Mouse (Mus musculus) thymus, postnatal 10 days (tissue): ENCODE results near the gene 6430571L13Rik.
"Not testable (repeated sequence)": the region's sequence is repeated elsewhere in the genome, so short reads cannot be mapped to it uniquely, and the experiment has no call there.

ENCODE experiments used
- DNase-seq, 2 experiments: peaks; one replicate each; pipeline ENCODE4 v3.0.0; 2021; ENCODE audit warnings: low spot score in 2 of 2

Gene 6430571L13Rik

GRCm38 (mm10) chr9:107340267-107340859 is at the start of gene 6430571L13Rik:
6430571L13Rik (plus strand) TSS chr9:107340602.
- DNase-seq: peak; percentile 82 to 83

DNA sequence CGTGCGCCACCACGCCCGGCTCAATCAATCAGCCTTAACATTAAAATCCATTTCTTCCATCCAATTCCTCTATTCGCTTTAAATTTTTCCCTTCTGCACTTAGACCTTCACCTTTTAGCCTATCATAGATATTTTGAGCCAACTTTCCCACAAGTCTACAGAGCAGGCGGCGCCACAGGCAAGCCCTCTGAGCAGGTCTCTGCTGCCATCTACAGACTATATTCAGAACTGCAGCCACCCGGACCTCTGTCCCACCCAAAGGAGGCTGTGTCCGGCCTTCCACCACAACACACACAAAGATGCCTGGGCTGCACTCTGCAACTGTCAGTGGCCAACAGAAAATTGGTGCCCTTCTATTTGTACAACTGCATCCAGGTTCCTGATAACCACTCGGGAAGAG is 49.5 kb upstream of the 6430571L13Rik start:
- DNase-seq: peak; percentile 59 to 86

GRCm38 (mm10) chr9:107294249-107294648 is 46.2 kb upstream of the 6430571L13Rik start:
- DNase-seq: peak; percentile 56 to 78

DNA sequence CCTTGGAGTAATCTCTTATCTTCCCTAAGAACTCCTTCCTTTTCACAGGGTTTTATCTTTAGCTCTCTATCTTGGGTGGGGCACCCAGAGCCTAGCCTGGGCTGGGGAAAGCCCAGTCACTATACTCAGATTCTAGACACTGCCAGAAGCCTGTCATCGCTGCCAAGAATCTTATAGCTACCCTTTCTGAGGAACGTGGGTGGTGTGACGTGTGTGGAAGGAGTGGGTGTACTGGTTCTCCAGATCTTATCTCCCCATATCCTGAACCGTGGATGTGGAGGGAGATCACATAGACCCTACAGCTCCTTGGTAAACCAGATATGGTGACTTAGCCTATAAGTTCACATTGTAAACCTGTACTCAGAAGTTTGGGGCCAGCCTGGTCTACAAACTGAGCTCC is 44.8 kb upstream of the 6430571L13Rik start:
- no peak for DNase-seq

GRCm38 (mm10) chr9:107296016-107296040 is 44.6 kb upstream of the 6430571L13Rik start, which contains the start of gene Cish:
Cish (plus strand) TSS chr9:107296026.
- no peak for DNase-seq

DNA sequence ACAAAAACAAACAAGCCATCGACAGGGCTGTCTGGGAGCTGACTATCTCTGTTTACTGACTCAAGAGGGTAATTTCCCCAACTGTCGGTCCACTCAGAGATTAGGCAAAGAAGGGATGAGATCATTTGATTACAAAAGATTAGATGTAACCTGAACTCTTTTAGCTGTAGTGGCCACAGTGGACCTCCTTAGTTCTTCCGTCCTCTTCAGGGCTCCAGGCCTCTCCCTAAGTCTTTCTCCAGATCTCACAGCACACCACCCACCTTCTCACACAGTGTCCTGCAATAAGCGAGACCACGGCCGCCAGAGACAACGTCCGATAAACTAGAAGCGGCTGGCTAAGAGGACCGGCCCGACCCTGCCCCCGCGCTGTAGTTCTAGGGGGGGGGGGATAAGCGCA is 44.4 kb upstream of the 6430571L13Rik start:
- no peak for DNase-seq

DNA sequence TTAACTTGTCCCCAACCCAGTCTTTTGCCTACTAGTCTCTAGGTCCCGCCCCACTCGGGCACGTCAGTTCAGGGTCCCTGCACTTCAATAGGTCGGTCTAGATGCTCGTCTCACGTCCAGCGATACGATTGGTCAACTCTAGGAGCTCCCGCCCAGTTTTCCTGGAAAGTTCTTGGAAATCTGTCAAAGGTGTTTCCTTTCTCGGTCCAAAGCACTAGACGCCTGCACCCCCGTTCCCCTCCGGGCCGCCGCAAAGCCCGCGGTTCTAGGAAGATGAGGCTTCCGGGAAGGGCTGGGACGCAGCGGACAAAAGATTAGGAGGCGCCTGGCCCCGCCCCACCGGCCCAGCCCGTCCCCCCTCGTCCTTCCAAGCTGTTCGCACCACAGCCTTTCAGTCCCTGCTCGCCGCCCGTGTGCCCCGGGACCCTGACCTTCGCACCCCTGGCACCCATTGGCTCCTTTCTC is 43.9 kb upstream of the 6430571L13Rik start:
- peak; percentile 72 to 77 for DNase-seq

DNA sequence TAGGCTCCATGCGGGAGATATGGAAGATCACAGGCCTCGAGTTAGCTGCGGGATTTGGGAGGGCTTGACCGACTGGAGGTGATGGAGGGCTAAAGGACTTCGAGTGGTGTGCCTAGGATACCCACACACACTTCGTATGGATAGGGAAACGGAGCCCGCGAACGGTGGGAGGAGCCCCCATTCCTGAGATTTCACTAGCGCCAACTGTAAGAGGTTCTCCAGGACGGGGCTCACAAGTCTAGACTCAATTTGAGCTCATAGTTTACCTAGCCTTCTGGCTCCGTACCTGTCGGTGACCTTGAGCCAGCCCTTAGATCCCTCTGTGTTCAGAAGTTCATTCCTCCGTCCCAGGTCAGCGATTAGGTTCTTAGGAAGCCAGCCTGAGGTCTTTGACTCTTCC is 43.3 kb upstream of the 6430571L13Rik start:
- no peak for DNase-seq

DNA sequence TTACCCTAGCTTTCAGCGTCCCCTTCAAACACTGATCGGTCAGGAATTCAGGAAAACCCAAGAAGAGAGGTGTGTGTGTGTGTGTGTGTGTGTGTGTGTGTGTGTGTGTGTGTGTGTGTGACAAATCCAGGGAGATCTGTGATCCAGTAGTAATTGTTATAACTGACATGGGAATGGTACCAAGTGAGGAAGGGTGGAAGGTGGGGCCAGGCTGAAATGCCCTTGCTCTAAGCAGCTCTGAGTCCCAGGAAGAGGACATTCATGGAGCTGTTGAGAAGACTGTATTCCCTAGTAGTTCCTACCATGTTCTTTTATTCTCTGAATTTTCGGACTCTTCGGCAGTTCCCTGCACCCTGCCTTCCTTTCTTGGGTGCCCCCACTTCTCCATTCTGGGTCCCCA is 42.7 kb upstream of the 6430571L13Rik start:
- no peak for DNase-seq

DNA sequence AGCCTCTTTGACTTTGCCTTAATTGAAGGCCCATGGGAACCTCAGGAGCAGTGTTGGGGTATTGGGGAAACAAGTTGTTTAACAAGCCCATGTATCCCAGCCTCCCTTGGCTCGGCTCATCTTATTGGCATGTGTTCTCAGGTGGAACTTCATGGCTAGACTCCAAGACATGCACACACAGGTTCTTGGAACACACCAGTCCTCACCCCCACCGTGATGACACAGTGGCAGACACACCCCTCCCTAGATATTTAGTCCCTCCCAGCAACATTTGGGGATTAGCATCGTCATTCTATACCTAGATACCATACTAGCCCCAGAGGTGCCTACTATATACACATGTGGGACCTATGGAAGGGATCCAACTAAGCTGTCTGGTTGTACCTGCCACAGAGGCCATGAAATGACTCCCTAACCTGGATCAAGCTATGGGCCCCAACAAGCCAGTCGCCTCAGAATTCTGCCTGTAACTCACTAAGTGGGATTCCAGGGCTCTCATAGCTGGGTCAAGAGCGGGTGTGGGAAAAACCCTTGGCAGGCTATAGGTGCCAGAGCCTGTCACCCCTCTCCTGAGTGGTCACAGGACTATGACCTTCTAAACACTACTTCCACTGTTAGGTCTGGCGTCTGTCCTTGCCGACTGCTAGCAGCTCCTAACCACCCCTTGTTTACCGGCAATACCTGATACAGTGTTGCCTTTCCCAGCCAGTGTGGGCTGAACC is 42.2 kb upstream of the 6430571L13Rik start:
- DNase-seq: no peak

DNA sequence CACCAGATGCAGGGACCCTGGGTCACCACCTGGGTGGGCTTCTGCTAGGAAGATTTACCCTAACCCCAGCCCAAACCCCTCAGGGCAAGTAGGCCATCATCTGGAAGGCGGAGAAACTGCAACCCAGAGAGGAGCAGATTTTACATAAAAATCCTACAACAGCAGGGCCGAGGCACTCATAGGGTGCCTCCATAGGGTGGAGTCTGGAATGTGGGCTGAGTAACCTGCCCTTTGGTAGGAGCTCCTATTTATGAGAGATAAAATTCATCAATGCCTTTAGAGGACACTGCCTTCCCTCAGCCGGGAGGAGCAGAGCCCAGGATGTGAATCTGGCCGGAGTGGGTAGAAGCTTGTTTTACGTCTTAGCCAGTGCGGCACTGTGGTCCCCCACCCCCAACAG is 41.5 kb upstream of the 6430571L13Rik start:
- DNase-seq: no peak

GRCm38 (mm10) chr9:107299783-107300182 is 40.6 kb upstream of the 6430571L13Rik start:
- DNase-seq: no peak

DNA sequence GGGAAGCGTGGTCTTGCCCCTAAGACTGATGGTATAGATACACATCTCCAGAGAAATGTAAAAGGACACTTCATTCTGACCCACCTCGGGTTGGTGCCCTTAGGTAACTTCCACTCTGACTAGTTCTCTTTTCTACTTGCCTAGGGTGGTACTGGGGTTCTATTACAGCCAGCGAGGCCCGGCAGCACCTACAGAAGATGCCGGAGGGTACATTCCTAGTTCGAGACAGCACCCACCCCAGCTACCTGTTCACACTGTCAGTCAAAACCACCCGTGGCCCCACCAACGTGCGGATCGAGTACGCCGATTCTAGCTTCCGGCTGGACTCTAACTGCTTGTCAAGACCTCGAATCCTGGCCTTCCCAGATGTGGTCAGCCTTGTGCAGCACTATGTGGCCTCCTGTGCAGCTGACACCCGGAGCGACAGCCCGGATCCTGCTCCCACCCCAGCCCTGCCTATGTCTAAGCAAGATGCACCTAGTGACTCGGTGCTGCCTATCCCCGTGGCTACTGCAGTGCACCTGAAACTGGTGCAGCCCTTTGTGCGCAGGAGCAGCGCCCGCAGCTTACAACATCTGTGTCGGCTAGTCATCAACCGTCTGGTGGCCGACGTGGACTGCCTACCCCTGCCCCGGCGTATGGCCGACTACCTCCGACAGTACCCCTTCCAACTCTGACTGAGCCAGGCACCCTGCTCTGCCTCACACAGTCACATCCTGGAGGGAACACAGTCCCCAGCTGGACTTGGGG is 40.0 kb upstream of the 6430571L13Rik start:
- DNase-seq: no peak

DNA sequence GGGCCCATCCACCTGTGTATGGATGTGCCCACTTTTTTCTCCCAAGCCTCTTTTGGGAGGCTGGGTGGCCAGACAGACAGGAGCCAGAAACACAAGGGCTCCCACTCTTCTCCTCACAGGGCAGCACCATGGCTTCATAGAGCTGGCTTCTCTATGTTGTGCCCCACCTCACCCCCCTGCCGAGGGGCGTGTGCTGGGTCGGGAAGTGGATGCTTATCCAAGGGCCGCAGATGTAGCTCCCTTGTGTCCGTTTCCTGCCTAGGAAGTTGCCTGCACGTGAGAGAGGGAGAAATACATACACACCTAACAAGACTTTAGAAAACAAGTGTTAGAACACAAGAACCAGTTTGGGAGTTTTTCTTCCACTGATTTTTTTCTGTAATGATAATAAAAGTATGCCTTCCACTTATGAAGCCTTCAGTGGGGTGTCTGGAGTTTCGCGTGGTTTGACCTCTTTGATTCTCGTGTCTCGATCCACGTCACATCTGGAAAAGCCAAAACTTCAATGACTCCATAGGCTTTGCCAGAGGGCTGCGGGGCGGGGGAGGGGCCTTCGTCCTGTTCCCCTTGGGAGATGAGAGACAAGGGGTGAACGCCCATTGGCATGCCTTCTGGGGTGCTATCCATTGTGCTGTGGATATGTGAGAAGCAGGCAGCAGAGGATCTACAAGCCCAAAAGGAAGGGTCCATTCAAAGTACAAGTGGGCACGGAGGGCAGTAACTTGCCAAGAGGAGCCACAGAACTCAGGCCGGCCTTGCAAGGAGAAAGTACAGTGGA is 38.7 kb upstream of the 6430571L13Rik start:
- no peak for DNase-seq

DNA sequence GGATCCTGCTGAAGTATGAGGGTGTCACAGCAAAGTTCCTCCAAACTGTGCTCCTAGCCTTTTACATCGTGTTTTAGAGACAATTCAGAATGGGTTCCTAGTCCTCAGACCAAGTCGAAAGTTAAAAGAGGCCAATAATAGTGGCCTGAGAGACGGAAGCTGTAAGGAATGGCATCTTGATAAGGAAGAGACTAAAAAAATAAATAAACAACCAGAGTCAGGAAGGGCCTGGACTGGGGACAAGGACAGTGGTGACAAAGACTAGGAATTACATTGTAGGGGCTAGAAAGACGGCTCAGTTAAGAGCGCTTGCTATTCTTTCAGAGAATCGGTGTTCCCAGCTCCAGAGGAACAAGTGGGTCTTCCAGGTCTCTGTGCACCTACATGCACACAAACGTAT is 37.8 kb upstream of the 6430571L13Rik start:
- DNase-seq: no peak

- no peak for DNase-seq
These were observed 37.1 kb upstream of the 6430571L13Rik start for GRCm38 (mm10) chr9:107303121-107303820.

DNA sequence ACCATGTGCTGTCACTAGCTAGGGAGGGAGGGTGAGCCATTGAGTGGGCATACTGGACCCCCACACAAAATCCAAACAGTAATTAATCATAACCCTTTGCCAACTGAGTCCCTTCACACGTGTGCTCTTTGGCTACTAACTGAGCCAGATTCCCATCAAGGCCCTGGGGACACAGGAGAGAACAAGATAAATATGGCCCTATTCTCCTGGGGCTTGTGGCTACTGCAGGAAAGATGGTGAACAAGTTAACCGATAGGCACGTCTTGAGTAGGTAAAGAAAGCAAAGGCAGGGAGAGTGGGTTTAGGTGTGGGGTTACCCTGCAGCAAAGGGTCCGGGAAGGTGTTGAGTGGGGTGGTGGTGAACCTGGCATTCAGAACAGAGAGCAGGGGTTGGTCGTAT is 36.5 kb upstream of the 6430571L13Rik start:
- no peak for DNase-seq

DNA sequence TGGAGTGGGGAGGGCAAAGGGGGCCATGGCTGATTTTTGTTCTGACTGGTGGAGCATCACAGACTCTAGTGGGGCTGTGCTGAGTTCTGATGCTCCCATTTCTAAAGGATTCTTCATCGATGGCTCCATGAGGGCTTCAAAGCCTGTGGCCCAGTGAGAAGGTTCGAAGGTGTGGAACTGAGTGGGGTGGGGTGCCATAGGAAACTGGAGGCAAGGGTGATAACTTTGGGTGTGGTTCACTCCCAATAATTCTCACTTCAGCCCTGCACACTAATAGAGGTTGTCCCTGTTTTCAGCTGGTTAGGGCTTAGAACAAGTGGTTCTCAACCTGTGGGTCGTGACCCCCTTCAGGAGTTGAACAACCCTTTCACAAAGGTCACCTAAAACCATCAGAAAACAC is 36.0 kb upstream of the 6430571L13Rik start:
- no peak for DNase-seq

- DNase-seq: no peak
These were observed 35.4 kb upstream of the 6430571L13Rik start for GRCm38 (mm10) chr9:107305012-107305411.

GRCm38 (mm10) chr9:107305601-107306542 is 34.5 kb upstream of the 6430571L13Rik start:
- no peak for DNase-seq

- DNase-seq: not testable (repeated sequence)
These were observed 33.7 kb upstream of the 6430571L13Rik start for GRCm38 (mm10) chr9:107306673-107307072.
